Mouse (Mus musculus) embryonic facial prominence, embryonic 12.5 days (tissue): ENCODE measurements around the gene Deaf1. TPM values are rescaled to one million over a fixed set of nuclear protein-coding genes. Genes with fewer than 3 reads are reported as not detected.
A peak's percentile ranks its signal among the peaks of the same experiment; 100 is the strongest.
"Not testable (repeated sequence)": the region's sequence is repeated elsewhere in the genome, so short reads cannot be mapped to it uniquely, and the experiment has no call there.

Experiments used
- ATAC-seq: fragments of 200-750 bp; cut with Nextera tagmentation; 2 replicates; pipeline ENCODE4 v1.8.0; 2017; ENCODE audit not compliant: insufficient number of reproducible peaks, insufficient read depth, low FRiP score, low TSS enrichment
- H3K27ac ChIP-seq: fragments of 300-500 bp; sonication (generic); 2 replicates; pipeline ENCODE4 v1.5.1; 2016; ENCODE audit warnings: mild to moderate bottlenecking
- H3K27me3 ChIP-seq: fragments of 300-500 bp; sonication (generic); 2 replicates; pipeline ENCODE4 v1.6.1; 2016; ENCODE audit warnings: mild to moderate bottlenecking, moderate library complexity
- H3K36me3 ChIP-seq: fragments of 300-500 bp; sonication (generic); 2 replicates; pipeline ENCODE4 v1.6.1; 2016; ENCODE audit warnings: mild to moderate bottlenecking
- H3K4me1 ChIP-seq: fragments of 300-500 bp; sonication (generic); 2 replicates; pipeline ENCODE4 v1.6.1; 2016
- H3K4me2 ChIP-seq: fragments of 300-500 bp; sonication (generic); replicated peaks from 2 replicates; pipeline ENCODE4 v1.6.1; 2016; ENCODE audit warnings: mild to moderate bottlenecking, moderate library complexity
- H3K4me3 ChIP-seq: fragments of 300-500 bp; sonication (generic); 2 replicates; pipeline ENCODE4 v1.5.1; 2016; ENCODE audit warnings: mild to moderate bottlenecking
- H3K9ac ChIP-seq: fragments of 300-500 bp; sonication (generic); 2 replicates; pipeline ENCODE4 v1.6.1; 2016; ENCODE audit warnings: mild to moderate bottlenecking, moderate library complexity
- H3K9me3 ChIP-seq: fragments of 300-500 bp; sonication (generic); 2 replicates; pipeline ENCODE4 v1.6.1; 2016; ENCODE audit warnings: mild to moderate bottlenecking, moderate library complexity
- WGBS: fragments of 180-500 bp; shearing (Covaris S2); methylation state at CpG from one replicate; pipeline ENCODE4 v1.1.7; 2016; 5-methylcytosine and 5-hydroxymethylcytosine counted together
- polyA plus RNA-seq: library from polyadenylated mRNA; unstranded; fragments of >200 nt; fragmentation: Nextera tagmentation; extraction: Ambion mirVana; gene quantifications from 2 replicates; pipeline ENCODE4 v1.2.1, GENCODE M21; 2016

Deaf1 gene
- polyA plus RNA-seq, 1 experiment from 2014 or later = 75.4 TPM

DNA sequence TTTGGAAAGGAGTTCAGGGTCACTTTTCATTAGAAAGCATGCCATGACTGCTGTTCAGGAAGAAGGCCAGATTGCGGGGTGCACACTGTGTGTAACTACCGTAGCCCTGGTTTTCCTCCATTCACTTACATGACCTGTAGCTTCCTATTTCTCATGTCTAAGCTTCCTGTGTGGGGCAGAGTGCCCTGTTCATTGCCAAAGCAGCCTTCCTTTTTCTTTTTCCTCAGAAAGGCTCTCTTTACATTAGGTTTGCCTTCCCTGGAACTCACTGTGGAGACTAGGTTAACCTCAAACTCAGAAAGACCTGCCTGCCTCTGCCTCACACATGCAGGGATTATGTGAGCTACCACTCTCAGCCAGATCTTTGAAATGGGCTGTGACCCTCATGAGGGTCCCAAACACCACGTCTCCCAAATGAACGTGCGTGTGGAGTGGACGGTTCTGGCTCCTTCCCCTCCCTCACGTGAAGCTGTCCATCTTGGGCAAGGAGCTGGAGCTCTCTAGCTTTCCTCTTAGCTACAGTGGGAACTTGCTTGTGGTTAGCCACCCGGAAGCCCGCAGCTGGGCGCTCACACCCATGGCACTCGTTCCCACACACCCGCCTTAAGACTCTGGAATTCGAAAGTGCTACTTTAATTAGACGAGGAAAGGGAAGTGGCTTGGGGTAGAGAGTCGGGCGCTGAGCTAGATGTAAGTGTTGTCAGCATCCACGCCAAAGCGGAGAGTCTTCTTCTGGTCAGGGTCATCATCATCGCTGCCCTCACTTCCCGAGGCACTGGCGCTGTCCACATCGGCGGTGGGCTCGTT is 58.8 kb downstream of the Deaf1 start:
- no peak overlapping the region for H3K4me3 ChIP-seq
- no peaks in the 10 kb centered on the region for H3K9me3 ChIP-seq
- no peak overlapping the region for H3K9ac ChIP-seq
- H3K27ac ChIP-seq = no peak overlapping the region
- H3K27me3 ChIP-seq = no peaks in the 10 kb centered on the region
- peaks cover 16% of the 10 kb centered on the region; the same call in 1 of the 2 replicates for H3K4me1 ChIP-seq
- peaks cover 5% of the 10 kb centered on the region for H3K36me3 ChIP-seq
- ATAC-seq = no peak
- H3K4me2 ChIP-seq = no peak overlapping the region
- 79% methylated on average over 24 of the region's 24 CpGs for WGBS

GRCm38 (mm10) chr7:141265739-141266561 is 61.5 kb downstream of the Deaf1 start, which contains the start of gene Irf7:
Irf7 (minus strand) TSS chr7:141266481.
- H3K9me3 ChIP-seq = no peaks in the 10 kb centered on the region
- H3K27ac ChIP-seq = no peak within 1 kb of the TSS
- peaks cover 32% of the 10 kb centered on the region for H3K36me3 ChIP-seq
- peaks cover 16% of the 10 kb centered on the region; the same call in 1 of the 2 replicates for H3K4me1 ChIP-seq
- H3K4me2 ChIP-seq = peak within 1 kb of the TSS; percentile 70
- 12% methylated on average over 25 of the region's 25 CpGs for WGBS
- H3K9ac ChIP-seq = peak within 1 kb of the TSS; percentile 47
- peak within 1 kb of the TSS; percentile 34 for H3K4me3 ChIP-seq
- no peaks in the 10 kb centered on the region for H3K27me3 ChIP-seq
- ATAC-seq = peak; percentile 17; the same call in 1 of the 2 replicates

- no peak for ATAC-seq
- Histone ChIP-seq H3K27me3 (no peaks in the 10 kb centered on the region), H3K9me3 (no peaks in the 10 kb centered on the region), H3K27ac (no peak overlapping the region), H3K9ac (0 out of 2 replicates have a peak overlapping the region, but pooled peaks have one; percentile 4), H3K4me1 (peaks cover 16% of the 10 kb centered on the region; the same call in 1 of the 2 replicates), H3K4me3 (no peak overlapping the region), H3K4me2 (peak overlapping the region; percentile 70; the same call in 1 of the 2 replicates), H3K36me3 (peaks cover 38% of the 10 kb centered on the region)
- WGBS = 38% methylated on average over 11 of the region's 11 CpGs
These were observed 62.1 kb downstream of the Deaf1 start for GRCm38 (mm10) chr7:141265411-141265738.

GRCm38 (mm10) chr7:141264761-141265410 is 62.6 kb downstream of the Deaf1 start:
- Histone ChIP-seq H3K4me2 (no peak overlapping the region), H3K4me1 (peaks cover 16% of the 10 kb centered on the region; the same call in 1 of the 2 replicates), H3K4me3 (no peak overlapping the region), H3K27ac (no peak overlapping the region), H3K27me3 (no peaks in the 10 kb centered on the region), H3K36me3 (peaks cover 42% of the 10 kb centered on the region), H3K9me3 (no peaks in the 10 kb centered on the region), H3K9ac (no peak overlapping the region)
- ATAC-seq = no peak
- 31% methylated on average over 12 of the region's 12 CpGs for WGBS

DNA sequence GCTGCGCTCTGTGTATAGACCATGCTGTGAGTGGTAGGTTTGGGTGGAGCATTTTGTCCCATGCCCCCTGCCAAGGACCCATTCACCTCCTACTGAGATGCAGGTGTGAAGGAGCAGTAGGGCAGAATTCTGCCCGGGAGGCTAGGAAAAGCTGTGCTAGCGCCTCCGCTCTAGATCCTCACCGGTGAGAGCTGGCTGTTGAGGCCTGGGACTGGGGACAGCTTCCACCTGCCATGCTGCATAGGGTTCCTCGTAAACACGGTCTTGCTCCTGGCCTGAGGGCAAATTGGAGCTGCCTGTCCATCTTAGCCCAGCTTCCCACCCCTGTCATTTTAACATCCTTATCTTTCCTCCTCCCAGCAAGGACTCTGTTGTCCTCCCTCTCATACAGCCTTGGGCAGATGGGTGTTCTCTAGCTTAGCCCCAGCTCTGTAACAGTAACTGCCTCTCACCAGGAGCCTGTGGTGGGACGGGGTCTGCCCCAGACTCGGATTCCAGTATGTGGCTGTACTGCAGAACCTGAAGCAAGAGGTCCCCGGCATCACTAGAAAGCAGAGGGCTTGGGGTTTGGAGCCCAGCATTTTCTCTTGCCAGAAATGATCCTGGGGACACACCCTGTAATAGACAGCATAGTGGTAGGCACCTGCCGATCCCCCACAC is 63.3 kb downstream of the Deaf1 start:
- no peaks in the 10 kb centered on the region for H3K27me3 ChIP-seq
- no peak overlapping the region for H3K9ac ChIP-seq
- H3K4me1 ChIP-seq = peaks cover 16% of the 10 kb centered on the region; the same call in 1 of the 2 replicates
- peaks cover 50% of the 10 kb centered on the region for H3K36me3 ChIP-seq
- H3K4me3 ChIP-seq = no peak overlapping the region
- H3K9me3 ChIP-seq = no peaks in the 10 kb centered on the region
- WGBS = 69% methylated on average over 11 of the region's 11 CpGs
- H3K4me2 ChIP-seq = no peak overlapping the region
- H3K27ac ChIP-seq = no peak overlapping the region
- ATAC-seq = no peak

DNA sequence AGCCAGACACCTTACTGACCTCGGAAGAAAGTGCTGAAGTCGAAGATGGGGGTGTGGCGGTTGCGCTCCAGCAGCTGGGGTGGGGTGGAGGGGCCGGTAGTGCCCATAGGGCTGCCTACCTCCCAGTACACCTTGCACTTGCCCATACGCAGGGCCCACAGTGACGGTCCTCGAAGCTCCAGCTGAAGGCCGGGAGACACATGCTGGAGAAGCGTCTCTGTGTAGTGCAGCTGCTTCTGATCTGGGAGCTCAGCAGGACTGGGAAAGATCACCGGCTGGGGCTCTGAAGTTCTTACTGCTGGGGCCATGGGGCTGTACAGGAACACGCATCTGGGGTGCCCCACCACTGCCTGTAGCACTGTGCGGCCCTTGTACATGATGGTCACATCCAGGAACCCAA is 63.9 kb downstream of the Deaf1 start:
- 88% methylated on average over 13 of the region's 13 CpGs for WGBS
- peaks cover 55% of the 10 kb centered on the region for H3K36me3 ChIP-seq

DNA sequence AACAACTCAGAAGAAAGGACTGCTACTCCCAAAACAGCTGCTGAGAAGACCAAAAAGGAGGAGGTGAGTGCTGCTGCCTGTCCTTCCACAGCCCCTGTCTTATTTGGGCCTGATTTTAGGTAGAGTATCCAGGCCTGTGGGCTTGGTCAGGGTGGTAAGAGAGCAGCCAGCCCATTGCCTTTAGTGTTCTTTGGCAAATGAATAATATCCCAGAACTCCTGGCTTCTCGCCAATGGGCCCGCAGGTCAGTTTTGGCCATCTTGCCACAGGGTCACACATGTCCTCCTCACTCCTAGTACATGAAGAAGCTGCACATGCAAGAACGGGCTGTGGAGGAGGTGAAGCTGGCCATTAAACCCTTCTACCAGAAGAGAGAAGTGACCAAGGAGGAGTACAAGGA is 66.0 kb downstream of the Deaf1 start:
- no peak overlapping the region for H3K9ac ChIP-seq
- peaks cover 76% of the 10 kb centered on the region for H3K36me3 ChIP-seq
- no peaks in the 10 kb centered on the region for H3K27me3 ChIP-seq
- no peak overlapping the region for H3K4me2 ChIP-seq
- ATAC-seq = no peak
- H3K4me1 ChIP-seq = peaks cover 15% of the 10 kb centered on the region; the same call in 1 of the 2 replicates
- H3K4me3 ChIP-seq = no peak overlapping the region
- WGBS = 90% methylated on average over 3 of the region's 3 CpGs
- no peak overlapping the region for H3K27ac ChIP-seq
- no peaks in the 10 kb centered on the region for H3K9me3 ChIP-seq

More for the DNA sequence above, 63.9 kb downstream of the Deaf1 start:
- no peaks in the 10 kb centered on the region for H3K9me3 ChIP-seq
- peaks cover 16% of the 10 kb centered on the region; the same call in 1 of the 2 replicates for H3K4me1 ChIP-seq
- H3K27me3 ChIP-seq = no peaks in the 10 kb centered on the region
- no peak overlapping the region for H3K9ac ChIP-seq
- H3K4me3 ChIP-seq = no peak overlapping the region
- no peak overlapping the region for H3K4me2 ChIP-seq
- H3K27ac ChIP-seq = no peak overlapping the region
- ATAC-seq = no peak

GRCm38 (mm10) chr7:141256159-141256558 is 71.3 kb downstream of the Deaf1 start:
- no peaks in the 10 kb centered on the region for H3K27me3 ChIP-seq
- no peak overlapping the region for H3K4me3 ChIP-seq
- 92% methylated on average over 10 of the region's 10 CpGs for WGBS
- H3K27ac ChIP-seq = no peak overlapping the region
- H3K4me1 ChIP-seq = no peaks in the 10 kb centered on the region
- H3K36me3 ChIP-seq = peaks cover 86% of the 10 kb centered on the region
- no peak for ATAC-seq
- no peaks in the 10 kb centered on the region for H3K9me3 ChIP-seq
- no peak overlapping the region for H3K4me2 ChIP-seq
- no peak overlapping the region for H3K9ac ChIP-seq

GRCm38 (mm10) chr7:141250486-141250885 is 77.0 kb downstream of the Deaf1 start:
- H3K36me3 ChIP-seq = peaks cover 88% of the 10 kb centered on the region
- WGBS = 91% methylated on average over 4 of the region's 4 CpGs
- ATAC-seq, H3K4me2 ChIP-seq, H3K9ac ChIP-seq, H3K27me3 ChIP-seq, H3K4me1 ChIP-seq, H3K27ac ChIP-seq, H3K9me3 ChIP-seq, H3K4me3 ChIP-seq: not testable (repeated sequence)
